Mouse (Mus musculus): ENCODE measurements around the gene Trappc2l. TPM values are rescaled to one million over a fixed set of nuclear protein-coding genes. Genes with fewer than 3 reads are reported as not detected.

Gene Trappc2l
- polyA plus RNA-seq, 1 experiment: 70.2 TPM

DNA sequence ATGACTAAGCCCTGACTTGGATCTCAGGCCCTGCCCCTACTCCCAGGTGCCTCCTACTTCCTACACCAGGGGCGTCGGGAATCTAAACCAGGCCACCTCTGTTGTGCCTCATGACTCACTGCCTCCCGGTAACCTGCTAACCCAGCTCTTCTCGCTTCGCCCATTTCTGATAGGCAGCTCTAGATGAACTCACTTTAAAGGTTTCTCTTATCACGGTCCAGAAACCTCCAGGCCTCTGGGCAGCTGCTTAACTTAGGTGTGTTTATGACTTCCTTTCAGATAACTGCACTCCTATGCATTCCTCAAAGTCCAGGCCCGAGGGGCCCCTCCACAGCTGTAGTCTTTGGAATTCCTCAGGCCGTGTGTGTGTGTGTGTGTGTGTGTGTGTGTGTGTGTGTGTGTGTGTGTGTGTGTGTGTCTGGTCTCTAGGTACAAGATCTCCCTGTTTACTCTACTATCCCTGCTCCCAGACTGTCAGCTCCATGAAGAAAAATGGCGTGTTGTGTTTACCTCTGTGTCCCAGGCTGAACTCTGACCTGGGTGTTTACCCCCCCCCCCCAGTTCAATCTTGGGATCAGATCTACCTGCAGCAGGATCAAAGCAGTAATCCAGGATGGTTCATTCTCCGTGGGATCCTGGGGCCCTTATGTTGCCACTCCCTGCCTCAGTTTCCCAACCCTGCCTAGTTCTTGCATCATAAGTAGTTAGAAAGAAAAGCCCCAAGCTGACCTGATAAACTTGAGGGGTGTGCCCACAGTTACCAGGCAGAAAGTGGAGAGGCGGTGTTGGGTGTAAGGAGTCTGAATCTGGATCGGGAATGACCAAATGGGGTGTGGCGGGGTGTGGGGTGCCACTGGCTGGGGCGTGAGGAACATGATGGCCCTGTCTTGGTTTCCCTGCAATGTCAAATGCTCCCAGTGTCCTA is 24.7 kb downstream of the Trappc2l start:
- TF ChIP-seq MYOG (IDR thresholded peaks at IDR 0.05; ENCODE audit: control insufficient read depth, extremely low read depth, insufficient read length) (no peak), USF1 (IDR thresholded peaks at IDR 0.05; ENCODE audit: low read depth) (no peak), FOSL1 (IDR thresholded peaks at IDR 0.05; ENCODE audit: insufficient read depth, low read length, poor library complexity, severe bottlenecking) (no peak), CTCF (IDR thresholded peaks at IDR 0.05; ENCODE audit: control insufficient read depth, insufficient read depth, insufficient read length) (no peak), MAX (IDR thresholded peaks at IDR 0.05) (no peak), MYOD1 (IDR thresholded peaks at IDR 0.05; ENCODE audit: control insufficient read depth, insufficient read length, low read depth) (no peak), CEBPB (IDR thresholded peaks at IDR 0.05; ENCODE audit: low read depth) (no peak)
- peaks cover 65% of the 10 kb centered on the region for H3K27me3 ChIP-seq (ENCODE audit: control insufficient read depth, insufficient read depth, insufficient read length)

DNA sequence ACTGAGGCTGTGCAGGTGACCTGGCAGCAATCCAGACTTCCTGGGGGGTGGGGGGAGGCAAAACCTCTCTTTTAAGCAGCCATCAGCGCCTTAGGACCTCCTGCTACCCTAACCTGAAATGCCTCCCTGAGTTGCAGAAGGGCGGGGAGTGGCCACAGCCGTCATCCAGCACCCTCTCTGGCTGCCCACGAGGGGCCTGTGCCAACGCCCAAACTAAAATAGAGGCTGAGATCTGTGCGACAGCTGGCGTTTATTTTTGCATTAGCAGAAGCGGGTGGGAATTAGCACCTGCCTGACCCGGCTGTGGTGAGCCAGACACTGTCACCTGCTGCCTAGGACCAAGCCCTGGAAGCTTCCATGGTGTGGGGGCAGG is 25.3 kb downstream of the Trappc2l start:
- H3K79me3 ChIP-seq (ENCODE audit: low read depth): no peaks in the 10 kb centered on the region
- no peak overlapping the region for H3ac ChIP-seq (ENCODE audit: control insufficient read depth, insufficient read length, low read depth)
- H3K4me3 ChIP-seq (ENCODE audit: insufficient read depth, poor library complexity, severe bottlenecking): no peak overlapping the region
- H3K36me3 ChIP-seq (ENCODE audit: control insufficient read depth, insufficient read depth): no peaks in the 10 kb centered on the region
- peaks cover 67% of the 10 kb centered on the region for H3K27me3 ChIP-seq (ENCODE audit: control insufficient read depth, insufficient read depth, insufficient read length)
- H3K79me2 ChIP-seq (ENCODE audit: control insufficient read depth, insufficient read depth): no peaks in the 10 kb centered on the region
- TF ChIP-seq MYOD1 (IDR thresholded peaks at IDR 0.05; ENCODE audit: control insufficient read depth, insufficient read length, low read depth) (no peak), MYOG (IDR thresholded peaks at IDR 0.05; ENCODE audit: control insufficient read depth, extremely low read depth, insufficient read length) (no peak), CTCF (IDR thresholded peaks at IDR 0.05; ENCODE audit: control insufficient read depth, insufficient read depth, insufficient read length) (no peak), CEBPB (IDR thresholded peaks at IDR 0.05; ENCODE audit: low read depth) (no peak), FOSL1 (IDR thresholded peaks at IDR 0.05; ENCODE audit: insufficient read depth, low read length, poor library complexity, severe bottlenecking) (no peak), USF1 (IDR thresholded peaks at IDR 0.05; ENCODE audit: low read depth) (no peak), MAX (IDR thresholded peaks at IDR 0.05) (no peak)

More for the DNA sequence above, 24.7 kb downstream of the Trappc2l start:
- no peaks in the 10 kb centered on the region for H3K79me3 ChIP-seq (ENCODE audit: low read depth)
- no peaks in the 10 kb centered on the region for H3K79me2 ChIP-seq (ENCODE audit: control insufficient read depth, insufficient read depth)
- H3K36me3 ChIP-seq (ENCODE audit: control insufficient read depth, insufficient read depth): no peaks in the 10 kb centered on the region
- H3K4me3 ChIP-seq (ENCODE audit: insufficient read depth, poor library complexity, severe bottlenecking): no peak overlapping the region
- H3ac ChIP-seq (ENCODE audit: control insufficient read depth, insufficient read length, low read depth): no peak overlapping the region

DNA sequence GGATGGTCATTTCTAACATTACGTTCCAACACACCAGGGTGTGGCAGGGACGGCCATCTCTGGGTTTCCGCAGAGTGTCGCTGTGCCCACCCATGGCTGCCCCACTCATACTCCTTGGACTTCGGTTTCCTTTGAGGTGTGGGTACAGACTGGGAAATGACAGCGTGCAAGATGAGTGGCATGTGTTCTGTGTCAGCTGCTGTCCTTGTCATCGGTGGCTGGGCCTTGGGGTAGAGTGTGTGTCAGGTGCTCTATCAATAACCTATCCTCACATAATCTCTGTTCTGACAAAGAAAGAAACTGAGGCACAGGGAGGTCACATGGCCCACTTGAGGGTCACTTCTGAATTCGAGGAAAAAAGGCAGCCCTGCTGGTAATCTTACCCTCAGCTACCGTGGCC is 25.8 kb downstream of the Trappc2l start:
- Histone ChIP-seq H3K27me3 (ENCODE audit: control insufficient read depth, insufficient read depth, insufficient read length) (peaks cover 65% of the 10 kb centered on the region), H3K36me3 (ENCODE audit: control insufficient read depth, insufficient read depth) (no peaks in the 10 kb centered on the region), H3K79me2 (ENCODE audit: control insufficient read depth, insufficient read depth) (no peaks in the 10 kb centered on the region), H3K79me3 (ENCODE audit: low read depth) (no peaks in the 10 kb centered on the region), H3ac (ENCODE audit: control insufficient read depth, insufficient read length, low read depth) (no peak overlapping the region), H3K4me3 (ENCODE audit: insufficient read depth, poor library complexity, severe bottlenecking) (no peak overlapping the region)
- TF ChIP-seq CEBPB (IDR thresholded peaks at IDR 0.05; ENCODE audit: low read depth): no peak

DNA sequence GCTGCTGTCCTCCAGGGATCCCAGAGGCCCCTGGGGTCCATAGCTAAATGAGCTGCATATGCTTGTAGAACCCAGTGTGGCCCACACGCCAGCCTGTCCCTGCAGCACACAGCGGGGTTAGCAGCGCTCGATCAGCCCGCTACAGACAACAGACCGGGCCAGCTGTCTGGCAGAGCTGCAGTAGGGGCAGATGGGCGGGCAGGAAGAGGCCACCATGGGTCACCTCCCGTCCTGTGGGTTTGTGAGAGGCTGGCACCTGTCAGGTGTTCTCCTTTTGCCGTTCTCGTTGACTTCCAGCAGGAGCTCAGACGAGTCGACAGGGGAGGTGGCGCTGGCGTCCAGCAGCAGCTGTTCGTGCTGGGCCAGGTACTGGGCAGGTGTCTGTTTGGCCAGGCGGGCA is 27.2 kb downstream of the Trappc2l start:
- H3K79me3 ChIP-seq (ENCODE audit: low read depth): no peaks in the 10 kb centered on the region
- no peaks in the 10 kb centered on the region for H3K36me3 ChIP-seq (ENCODE audit: control insufficient read depth, insufficient read depth)
- H3ac ChIP-seq (ENCODE audit: control insufficient read depth, insufficient read length, low read depth): no peak overlapping the region
- peaks cover 70% of the 10 kb centered on the region for H3K27me3 ChIP-seq (ENCODE audit: control insufficient read depth, insufficient read depth, insufficient read length)
- H3K79me2 ChIP-seq (ENCODE audit: control insufficient read depth, insufficient read depth): no peaks in the 10 kb centered on the region
- H3K4me3 ChIP-seq (ENCODE audit: insufficient read depth, poor library complexity, severe bottlenecking): no peak overlapping the region
- TF ChIP-seq MYOG (IDR thresholded peaks at IDR 0.05; ENCODE audit: control insufficient read depth, extremely low read depth, insufficient read length) (no peak), MYOD1 (IDR thresholded peaks at IDR 0.05; ENCODE audit: control insufficient read depth, insufficient read length, low read depth) (no peak), CEBPB (IDR thresholded peaks at IDR 0.05; ENCODE audit: low read depth) (no peak), FOSL1 (IDR thresholded peaks at IDR 0.05; ENCODE audit: insufficient read depth, low read length, poor library complexity, severe bottlenecking) (no peak), MAX (IDR thresholded peaks at IDR 0.05) (no peak), CTCF (IDR thresholded peaks at IDR 0.05; ENCODE audit: control insufficient read depth, insufficient read depth, insufficient read length) (no peak), USF1 (IDR thresholded peaks at IDR 0.05; ENCODE audit: low read depth) (no peak)

DNA sequence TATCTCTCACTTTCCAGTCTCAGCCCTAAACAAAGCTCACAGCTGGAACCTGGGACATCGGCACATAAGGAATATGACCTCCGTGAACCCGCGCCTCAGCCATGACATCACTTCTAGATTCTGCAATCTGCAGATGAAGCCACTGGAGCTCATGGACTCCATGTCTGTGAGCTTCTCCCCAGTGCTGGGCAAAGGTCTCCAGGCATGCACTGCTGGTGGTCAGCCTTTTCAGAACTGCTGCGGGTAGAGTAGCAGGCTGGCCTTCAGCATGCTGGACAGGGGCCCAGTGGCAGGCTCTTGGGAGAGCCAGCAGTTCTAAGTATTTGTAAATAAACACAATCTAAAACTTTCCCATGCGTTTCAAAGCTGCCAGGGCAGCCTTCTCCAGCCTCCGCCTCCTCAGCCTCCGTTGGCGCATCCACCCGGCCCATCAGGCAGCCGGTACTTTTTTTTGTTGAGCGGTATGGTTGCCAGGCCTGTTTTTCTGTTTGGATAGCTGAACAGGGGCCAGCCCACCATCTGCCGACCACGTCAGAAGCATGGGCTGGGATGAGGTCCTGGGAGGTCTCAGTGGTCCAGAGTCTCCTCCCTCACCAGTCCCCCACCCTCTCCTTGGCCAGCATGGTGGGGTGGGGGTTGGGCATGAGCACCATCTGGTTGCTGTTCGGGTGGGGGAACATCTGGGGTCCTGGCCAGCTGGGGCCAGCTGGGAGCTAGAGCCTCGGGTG is 28.2 kb downstream of the Trappc2l start:
- Histone ChIP-seq H3K36me3 (ENCODE audit: control insufficient read depth, insufficient read depth) (no peaks in the 10 kb centered on the region), H3K4me3 (ENCODE audit: insufficient read depth, poor library complexity, severe bottlenecking) (no peak overlapping the region), H3K27me3 (ENCODE audit: control insufficient read depth, insufficient read depth, insufficient read length) (peaks cover 76% of the 10 kb centered on the region), H3K79me3 (ENCODE audit: low read depth) (no peaks in the 10 kb centered on the region), H3K79me2 (ENCODE audit: control insufficient read depth, insufficient read depth) (no peaks in the 10 kb centered on the region), H3ac (ENCODE audit: control insufficient read depth, insufficient read length, low read depth) (no peak overlapping the region)
- no peak for TF ChIP-seq MYOD1 (IDR thresholded peaks at IDR 0.05; ENCODE audit: control insufficient read depth, insufficient read length, low read depth)
- no peak for TF ChIP-seq FOSL1 (IDR thresholded peaks at IDR 0.05; ENCODE audit: insufficient read depth, low read length, poor library complexity, severe bottlenecking)
- TF ChIP-seq USF1 (IDR thresholded peaks at IDR 0.05; ENCODE audit: low read depth): no peak
- no peak for TF ChIP-seq CTCF (IDR thresholded peaks at IDR 0.05; ENCODE audit: control insufficient read depth, insufficient read depth, insufficient read length)
- TF ChIP-seq CEBPB (IDR thresholded peaks at IDR 0.05; ENCODE audit: low read depth): no peak
- TF ChIP-seq MYOG (IDR thresholded peaks at IDR 0.05; ENCODE audit: control insufficient read depth, extremely low read depth, insufficient read length): no peak

All from C2C12 (cell line).